Mouse (Mus musculus): Measurements from ENCODE around the gene Tmem116.

DNA sequence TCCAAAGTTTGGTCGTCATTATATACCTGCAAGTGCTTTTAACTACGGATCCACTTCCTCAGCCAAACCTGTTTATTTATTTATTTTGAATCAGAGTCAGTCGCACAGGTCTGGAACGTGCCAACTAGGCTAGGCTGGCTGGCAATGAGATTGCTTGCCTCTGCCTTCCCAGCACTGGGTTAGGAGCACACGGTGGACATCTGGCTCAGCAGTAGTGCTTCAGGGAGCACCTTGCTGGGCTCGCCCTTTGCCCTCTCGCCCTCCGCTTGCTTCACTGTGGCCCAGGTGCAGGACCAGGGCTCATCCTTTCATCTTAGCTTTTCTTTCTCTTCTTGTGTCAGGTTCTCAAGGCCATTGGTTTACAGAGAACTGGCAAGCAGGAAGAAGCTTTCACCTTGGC, 43.8 kb upstream of the Tmem116 start:
- no peak for TF ChIP-seq GATA1 (IDR thresholded peaks at IDR 0.05; ENCODE audit: borderline replicate concordance, low read length)
- TF ChIP-seq FLI1 (IDR thresholded peaks at IDR 0.05; ENCODE audit: low read length) = no peak
